Mouse (Mus musculus) embryo, embryonic 10.5 days (tissue): ENCODE measurements at regions not wholly inside any gene's neighbourhood (a gene's known extent, or its start where the extent isn't known, plus 50 kb on each side); places are given as distances from the start of the nearest gene placed in this dataset.

Source experiments
- DNase-seq: peaks from one replicate; pipeline ENCODE4 v3.0.0-alpha.2; 2015; ENCODE audit warnings: low spot score

DNA sequence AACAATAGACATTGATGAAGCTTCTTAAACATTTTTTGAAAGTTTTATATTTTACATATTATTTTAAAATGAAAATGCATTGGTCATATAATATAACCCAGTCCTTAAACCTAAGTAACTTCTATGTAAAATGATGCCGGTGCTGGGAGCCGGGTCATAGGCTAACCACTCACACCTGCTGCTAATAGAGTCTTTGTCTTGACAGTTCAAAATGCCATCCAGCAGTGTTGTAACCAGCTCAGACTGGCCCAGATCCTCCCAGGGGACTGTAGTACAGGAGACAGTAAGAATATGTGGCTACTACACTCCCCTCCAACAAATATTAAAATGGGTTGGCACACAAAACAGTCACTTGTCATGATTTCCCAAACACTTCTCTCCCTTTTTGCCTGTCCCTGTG lies 693.6 kb downstream of the 1700064H15Rik start:
- DNase-seq: peak; percentile 48

DNA sequence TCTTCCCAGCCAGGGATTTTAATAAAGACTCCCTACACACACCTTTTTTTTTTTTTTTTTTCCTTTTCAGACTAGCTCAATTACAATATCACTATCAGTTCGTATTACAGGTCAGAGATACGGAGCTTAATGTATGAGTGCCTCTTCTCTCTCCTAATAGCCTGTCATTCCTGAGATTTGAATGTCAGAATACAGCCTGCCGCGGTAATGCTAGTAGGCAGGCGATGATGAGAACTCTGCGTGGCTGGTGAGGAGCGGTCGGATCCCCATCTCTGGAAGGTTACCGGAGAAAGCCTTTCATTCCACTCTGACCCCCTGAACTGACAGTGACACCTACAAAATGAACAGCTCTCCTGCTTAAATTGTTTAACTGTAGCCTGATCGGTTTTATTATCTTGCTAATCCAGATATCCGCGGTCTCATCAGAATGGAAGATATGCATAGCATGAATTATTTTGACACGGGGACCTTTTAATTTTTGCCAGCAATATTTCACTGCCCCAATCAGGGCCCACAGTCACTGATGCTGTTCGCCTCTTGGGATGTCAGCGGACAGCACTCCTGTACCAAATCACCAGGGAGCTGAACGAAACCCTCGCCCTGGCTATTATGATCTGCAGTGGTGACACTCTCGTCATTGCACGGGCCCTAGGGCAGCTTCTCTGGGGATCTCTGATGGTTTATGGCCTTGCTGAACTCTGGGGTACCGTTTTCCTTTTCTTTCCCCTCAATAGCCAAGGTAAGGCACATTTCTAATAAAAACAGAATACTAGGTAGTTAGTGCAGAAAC lies 690.9 kb downstream of the 1700064H15Rik start:
- no peak for DNase-seq

- DNase-seq: no peak
Observed at GRCm38 (mm10) chr3:18941301-18942177, 686.9 kb downstream of the 1700064H15Rik start.

GRCm38 (mm10) chr3:18960341-18960740 lies 668.1 kb downstream of the 1700064H15Rik start:
- no peak for DNase-seq

DNA sequence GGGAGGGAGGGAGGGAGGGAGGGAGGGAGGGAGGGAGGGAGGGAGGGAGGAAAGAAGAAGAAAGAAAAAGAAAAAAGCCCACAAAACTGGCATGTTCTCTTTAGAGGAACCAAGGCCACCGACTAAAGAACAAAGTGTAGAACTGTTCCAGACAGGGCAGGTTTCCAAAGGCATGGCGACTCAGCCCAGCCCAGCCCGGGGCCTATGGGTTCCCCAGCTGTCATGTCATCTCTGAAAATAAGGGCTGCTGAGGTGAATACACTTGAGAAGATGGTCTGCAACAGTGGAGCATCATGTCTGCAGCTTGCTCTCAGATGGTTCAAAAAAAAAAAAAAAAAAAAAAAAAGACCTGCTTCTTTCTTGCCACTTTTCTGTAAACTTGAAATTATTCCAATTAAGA lies 639.8 kb downstream of the 1700064H15Rik start:
- DNase-seq: no peak

DNA sequence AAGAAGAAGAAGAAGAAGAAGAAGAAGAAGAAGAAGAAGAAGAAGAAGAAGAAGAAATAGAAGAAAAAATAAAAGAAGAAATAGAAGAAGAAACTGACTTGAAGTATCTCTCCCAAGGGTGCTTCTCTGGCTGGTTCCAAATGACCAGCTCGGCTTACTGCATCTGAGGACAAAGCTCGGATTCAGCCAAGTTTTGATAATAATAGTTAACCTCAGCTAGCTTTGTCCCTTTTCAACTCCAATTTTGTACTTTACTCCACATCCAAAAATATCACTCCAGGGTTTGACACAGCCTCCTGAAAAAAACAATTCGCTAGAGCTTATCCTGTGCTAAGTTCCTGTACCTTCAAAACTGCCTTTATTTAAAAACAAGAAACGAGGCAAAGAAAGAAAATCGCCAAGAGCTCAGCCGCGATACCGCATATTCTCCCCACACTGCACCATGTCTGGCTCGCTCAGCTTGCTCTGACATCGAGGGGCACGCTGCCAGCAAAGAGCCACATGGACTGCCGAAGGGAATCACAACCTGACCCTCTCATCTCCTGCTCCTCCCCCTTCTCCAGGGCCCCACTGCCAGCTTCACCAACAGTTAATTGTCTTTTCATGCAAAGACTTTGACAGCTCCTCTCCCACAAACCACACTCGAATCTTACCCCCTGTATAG lies 638.8 kb downstream of the 1700064H15Rik start:
- no peak for DNase-seq

DNA sequence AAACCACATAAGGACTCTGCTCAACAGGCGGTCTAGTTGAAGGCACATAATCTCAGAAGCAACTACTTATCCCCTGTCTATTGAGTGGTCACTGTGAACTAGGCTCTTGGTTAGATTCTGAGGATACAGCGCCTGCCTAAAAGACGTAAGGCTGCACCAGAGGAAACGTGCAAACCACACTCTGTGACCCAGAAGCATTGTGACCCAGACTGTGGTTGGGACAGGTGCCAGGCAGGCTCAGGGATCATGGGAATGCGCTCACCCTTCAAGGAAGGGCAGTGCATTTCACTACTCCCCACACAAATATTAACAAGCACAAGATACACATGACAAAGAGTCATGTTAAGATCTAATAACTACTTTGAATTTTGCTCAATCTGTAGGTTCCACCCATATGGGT lies 628.3 kb downstream of the 1700064H15Rik start:
- DNase-seq: no peak

DNA sequence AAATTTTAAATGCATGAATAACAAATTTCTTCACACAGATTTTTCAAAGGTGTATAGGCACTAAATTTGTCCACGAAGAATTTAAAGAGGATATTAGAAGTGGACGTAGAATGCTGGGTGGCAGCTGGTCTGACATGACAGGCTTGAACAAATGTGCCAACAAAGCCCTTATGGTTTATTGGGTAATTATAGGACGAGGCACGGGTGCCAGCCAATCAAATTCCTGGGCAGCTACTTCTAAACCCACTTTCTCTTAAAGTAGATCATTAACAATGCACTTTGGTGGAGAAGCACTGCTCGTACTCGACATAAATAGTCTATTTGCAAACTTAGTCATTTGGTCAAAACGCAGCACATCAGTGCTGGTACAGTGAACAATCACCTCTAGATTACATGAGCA lies 626.4 kb downstream of the 1700064H15Rik start:
- DNase-seq: no peak

DNA sequence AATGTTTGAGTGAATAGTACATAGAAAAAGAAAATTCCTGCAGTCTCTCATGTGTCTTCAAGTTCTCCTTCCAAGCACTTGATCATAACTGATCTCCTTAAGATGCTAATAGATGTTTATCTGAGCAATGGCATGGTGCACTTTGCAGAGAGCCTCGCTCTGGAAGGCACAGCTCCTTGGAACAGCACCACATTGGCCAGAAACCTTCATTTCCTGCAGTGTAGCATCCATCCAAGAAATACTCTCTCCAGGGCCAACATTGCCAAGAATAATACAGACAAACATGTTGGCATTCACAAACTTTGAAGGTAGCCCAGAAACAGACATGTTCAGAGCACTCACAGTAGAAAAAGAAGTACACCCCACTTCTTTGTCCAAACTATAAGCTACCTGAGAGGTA lies 623.7 kb downstream of the 1700064H15Rik start:
- DNase-seq: no peak

GRCm38 (mm10) chr3:19044566-19044965 lies 583.9 kb downstream of the 1700064H15Rik start:
- no peak for DNase-seq

DNA sequence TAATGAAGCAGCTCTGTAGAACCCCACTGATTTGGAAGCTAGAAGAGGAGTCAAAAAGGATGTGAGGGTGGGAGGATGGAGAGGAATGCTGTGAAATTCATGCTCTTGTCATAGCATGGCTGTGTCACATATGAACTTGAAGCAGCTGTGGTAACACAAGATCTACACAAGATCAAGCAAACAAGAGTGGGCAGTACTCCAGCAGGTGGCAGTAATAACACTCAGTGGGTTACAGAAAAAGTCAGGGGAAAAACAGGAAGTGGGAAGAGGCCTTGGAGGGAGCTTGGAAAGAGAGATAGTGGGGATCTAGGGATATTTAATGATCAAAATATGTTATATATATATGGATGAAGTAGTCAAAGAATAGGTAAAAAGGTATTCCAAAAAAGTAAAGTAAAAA lies 582.5 kb downstream of the 1700064H15Rik start:
- DNase-seq: no peak

- no peak for DNase-seq
Observed at GRCm38 (mm10) chr3:19046610-19047009, 581.9 kb downstream of the 1700064H15Rik start.

- DNase-seq: no peak
Observed at GRCm38 (mm10) chr3:19055961-19056360, 572.5 kb downstream of the 1700064H15Rik start.

DNA sequence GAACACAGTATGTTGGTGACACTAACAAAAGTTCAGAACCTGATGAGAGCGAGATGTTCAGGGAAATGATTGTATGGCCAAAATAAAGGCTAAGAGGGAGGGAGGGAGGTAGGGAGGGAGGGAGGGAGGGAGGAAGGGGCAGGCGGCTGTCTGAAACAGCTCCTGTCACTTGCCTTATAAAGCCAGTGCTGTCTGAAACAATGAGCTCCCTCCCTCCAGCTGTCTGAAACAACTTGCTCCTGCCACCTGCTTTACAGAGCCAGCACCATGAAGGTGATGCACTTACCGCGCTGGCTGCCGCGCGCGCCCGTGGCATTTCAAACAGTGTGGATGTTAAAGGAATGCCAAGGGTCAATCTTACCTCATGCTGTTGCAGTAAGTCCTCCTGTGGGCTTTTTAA lies 571.9 kb downstream of the 1700064H15Rik start:
- DNase-seq: no peak

- no peak for DNase-seq
Observed at GRCm38 (mm10) chr3:19059906-19060870, 568.3 kb downstream of the 1700064H15Rik start.

DNA sequence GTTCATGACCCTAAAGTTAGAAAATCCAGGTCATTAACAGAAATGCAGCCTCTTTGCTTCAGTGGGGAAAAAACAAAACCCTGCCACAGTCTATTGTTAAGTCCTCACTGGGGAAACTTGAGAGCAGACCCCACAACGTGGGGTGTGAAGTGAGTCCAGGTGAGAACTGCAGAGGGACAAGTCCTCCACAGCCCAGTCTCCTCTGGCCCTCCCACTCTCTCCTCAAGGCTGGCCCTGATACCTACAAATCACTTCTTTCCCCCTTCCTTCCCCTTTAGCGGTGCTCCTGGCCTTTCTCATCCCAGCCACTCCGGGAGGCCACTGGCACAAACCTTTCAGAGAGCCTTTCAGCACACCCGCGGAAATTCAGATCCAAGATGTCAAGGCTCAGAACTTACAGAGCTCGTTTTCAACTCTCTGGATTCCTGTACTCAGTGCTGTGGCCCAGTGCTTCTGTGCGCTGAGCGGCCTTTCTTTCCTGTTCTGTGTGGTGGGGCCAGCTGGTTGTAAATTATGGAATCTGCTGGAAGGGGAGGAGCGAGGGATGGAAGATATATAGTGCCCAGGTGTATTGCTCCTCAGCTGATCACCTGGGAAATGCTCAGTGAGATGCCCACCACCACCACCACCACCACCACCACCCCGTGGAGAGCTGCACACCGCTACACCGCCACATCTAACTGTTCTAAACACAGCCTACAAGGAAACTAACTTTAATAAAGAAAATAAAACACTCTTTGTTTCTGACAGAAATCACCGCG lies 566.8 kb downstream of the 1700064H15Rik start:
- no peak for DNase-seq

DNA sequence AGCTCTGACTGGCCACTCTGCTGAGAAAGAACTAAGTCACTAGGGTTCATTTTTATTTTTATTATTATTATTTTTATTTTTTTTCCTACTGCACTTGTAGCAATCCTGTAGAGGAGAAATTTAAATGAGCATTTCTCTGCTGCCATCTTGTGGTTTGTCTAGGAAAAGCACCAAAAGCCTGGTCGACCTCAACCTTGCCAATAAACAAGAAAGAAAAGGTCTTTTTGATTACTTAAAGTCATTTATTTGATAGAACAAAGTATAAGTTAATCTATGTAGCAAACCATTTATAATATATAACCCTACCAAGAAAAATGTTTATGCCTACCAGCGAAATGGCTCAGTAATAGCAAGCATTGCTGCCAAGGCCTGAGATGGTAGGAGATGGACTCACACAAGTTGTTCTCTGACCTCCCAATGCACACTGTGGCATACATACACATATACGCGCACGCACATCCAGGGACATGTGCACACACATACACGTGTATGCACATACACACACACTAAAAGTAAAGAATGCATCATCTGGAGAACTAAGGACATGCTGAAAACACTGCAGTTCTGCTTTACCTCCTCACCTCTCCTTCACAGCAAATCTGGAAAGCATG lies 566.1 kb downstream of the 1700064H15Rik start:
- DNase-seq: peak; percentile 84

GRCm38 (mm10) chr3:19067141-19067757 lies 561.2 kb downstream of the 1700064H15Rik start:
- no peak for DNase-seq
